Mouse (Mus musculus): ENCODE data around the gene Gramd4.

DNA sequence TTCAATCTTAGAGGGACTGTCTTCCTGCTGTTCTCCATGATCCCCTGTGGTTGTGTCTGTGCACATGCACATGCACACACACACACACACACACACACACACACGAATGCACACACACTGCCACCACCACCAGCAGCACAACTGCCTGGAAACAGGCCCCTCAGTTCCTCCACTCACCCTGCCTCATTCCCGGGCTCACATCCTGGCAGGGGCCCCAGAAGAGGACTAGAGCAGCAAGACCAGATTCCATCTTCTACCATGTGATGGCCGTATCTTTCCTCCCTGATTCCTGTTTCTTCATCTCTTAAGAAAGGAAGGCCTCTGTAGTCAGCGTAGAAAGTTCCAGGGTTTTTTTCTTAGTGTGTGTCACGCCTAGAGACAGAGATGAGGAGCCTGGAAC is 22.0 kb downstream of the Gramd4 start:
- TF ChIP-seq CTCF (IDR thresholded peaks at IDR 0.05; ENCODE audit: low read depth) = no peak
- TF ChIP-seq EP300 (IDR thresholded peaks at IDR 0.05; ENCODE audit: low read depth) = no peak

All from heart, postnatal 0 days (tissue).